Mouse (Mus musculus) heart, postnatal 25 days (tissue): ENCODE data around the gene Rsu1. TPM values are rescaled to one million over a fixed set of nuclear protein-coding genes. Genes with fewer than 3 reads are reported as not detected.
A peak's percentile ranks its signal among the peaks of the same experiment; 100 is the strongest.

ENCODE experiments used
- DNase-seq: peaks from one replicate; pipeline ENCODE4 v3.0.0; 2022; ENCODE audit warnings: low spot score
- intact Hi-C: fragments of 180-260 bp; cut with DNase I; formaldehyde crosslinking; loops from one replicate; pipeline ENCODE4 v1.15.1; 2025
- total RNA-seq, 2 experiments: library from RNA; stranded (reverse); gene quantifications; 2 replicates each; pipeline ENCODE4 v1.2.3; 2021

Gene Rsu1
- total RNA-seq, result 10 to 100 TPM; 54.1 to 54.7 TPM

- DNase-seq, result peak; percentile 98
- intact Hi-C loops, result no loop called here
These were observed at the start of gene Rsu1 for GRCm38 (mm10) chr2:13271165-13271957. Rsu1 (minus strand) TSS chr2:13271415.

GRCm38 (mm10) chr2:13303376-13303775 is 32.2 kb upstream of the Rsu1 start:
- intact Hi-C loops, result loop anchor here (5.0 to 10.0 kb wide), 2 partner anchors 79 to 111 kb away; no protein-coding TSS in a partner anchor
- DNase-seq, result no peak

- DNase-seq, result no peak
- intact Hi-C loops, result loop anchor here (2.0 kb wide), 1 partner anchor 298 kb away; no protein-coding TSS in a partner anchor
These were observed 27.8 kb upstream of the Rsu1 start for GRCm38 (mm10) chr2:13299031-13299430.

GRCm38 (mm10) chr2:13297733-13298132 is 26.5 kb upstream of the Rsu1 start:
- intact Hi-C loops, result loop anchor here (2.0 kb wide), 1 partner anchor 299 kb away; no protein-coding TSS in a partner anchor
- no peak for DNase-seq

GRCm38 (mm10) chr2:13290661-13291060 is 19.4 kb upstream of the Rsu1 start:
- DNase-seq, result no peak
- intact Hi-C loops, result loop anchor here (1.0 to 2.0 kb wide), 2 partner anchors 284 to 307 kb away; no protein-coding TSS in a partner anchor

- DNase-seq, result no peak
- intact Hi-C loops, result loop anchor here (1.0 to 2.0 kb wide), 2 partner anchors 285 to 307 kb away; no protein-coding TSS in a partner anchor
These were observed 18.9 kb upstream of the Rsu1 start for GRCm38 (mm10) chr2:13290070-13290469.

- intact Hi-C loops, result loop anchor here (1.0 to 5.0 kb wide), 2 partner anchors 319 to 774 kb away; no protein-coding TSS in a partner anchor
- no peak for DNase-seq
These were observed 7.1 kb upstream of the Rsu1 start for GRCm38 (mm10) chr2:13278114-13278862.

- intact Hi-C loops, result loop anchor here (5.0 kb wide), 1 partner anchor 776 kb away; no protein-coding TSS in a partner anchor
- no peak for DNase-seq
These were observed 4.7 kb upstream of the Rsu1 start for GRCm38 (mm10) chr2:13275874-13276273.

- intact Hi-C loops, result no loop called here
- no peak for DNase-seq
These were observed 479 bp downstream of the Rsu1 start for GRCm38 (mm10) chr2:13270736-13271135.

GRCm38 (mm10) chr2:13268681-13269293 is 2.4 kb downstream of the Rsu1 start:
- intact Hi-C loops, result loop anchor here (10.0 kb wide), 1 partner anchor 814 kb away; no protein-coding TSS in a partner anchor
- DNase-seq, result no peak

GRCm38 (mm10) chr2:13264875-13265274 is 6.3 kb downstream of the Rsu1 start:
- no peak for DNase-seq

GRCm38 (mm10) chr2:13263150-13263549 is 8.1 kb downstream of the Rsu1 start:
- intact Hi-C loops, result loop anchor here (10.0 kb wide), 1 partner anchor 808 kb away; no protein-coding TSS in a partner anchor

More at GRCm38 (mm10) chr2:13264875-13265274, 6.3 kb downstream of the Rsu1 start:
- intact Hi-C loops, result loop anchor here (10.0 kb wide), 1 partner anchor 810 kb away; no protein-coding TSS in a partner anchor

GRCm38 (mm10) chr2:13258606-13259005 is 12.6 kb downstream of the Rsu1 start:
- intact Hi-C loops, result no loop called here
- DNase-seq, result no peak

More at GRCm38 (mm10) chr2:13263150-13263549, 8.1 kb downstream of the Rsu1 start:
- no peak for DNase-seq

- intact Hi-C loops, result loop anchor here (10.0 kb wide), 1 partner anchor 1236 kb away; no protein-coding TSS in a partner anchor
- DNase-seq, result no peak
These were observed 30.5 kb downstream of the Rsu1 start for GRCm38 (mm10) chr2:13240711-13241110.

- intact Hi-C loops, result loop anchor here (2.0 to 5.0 kb wide), 3 partner anchors 315 to 780 kb away; partner anchors contain the start of gene Pter
- no peak for DNase-seq
These were observed 33.9 kb downstream of the Rsu1 start for GRCm38 (mm10) chr2:13237140-13237901.

- peak; percentile 16 for DNase-seq
- intact Hi-C loops, result loop anchor here (2.0 to 5.0 kb wide), 3 partner anchors 313 to 778 kb away; partner anchors contain the start of gene Pter
These were observed 35.5 kb downstream of the Rsu1 start for GRCm38 (mm10) chr2:13235696-13236095.

GRCm38 (mm10) chr2:13234796-13235195 is 36.4 kb downstream of the Rsu1 start:
- intact Hi-C loops, result loop anchor here (5.0 kb wide), 2 partner anchors 312 to 777 kb away; partner anchors contain the start of gene Pter

GRCm38 (mm10) chr2:13233902-13234301 is 37.3 kb downstream of the Rsu1 start:
- DNase-seq, result no peak
- intact Hi-C loops, result no loop called here

More at GRCm38 (mm10) chr2:13234796-13235195, 36.4 kb downstream of the Rsu1 start:
- no peak for DNase-seq
